Mouse (Mus musculus): ENCODE results near the gene Bnip1.

DNA sequence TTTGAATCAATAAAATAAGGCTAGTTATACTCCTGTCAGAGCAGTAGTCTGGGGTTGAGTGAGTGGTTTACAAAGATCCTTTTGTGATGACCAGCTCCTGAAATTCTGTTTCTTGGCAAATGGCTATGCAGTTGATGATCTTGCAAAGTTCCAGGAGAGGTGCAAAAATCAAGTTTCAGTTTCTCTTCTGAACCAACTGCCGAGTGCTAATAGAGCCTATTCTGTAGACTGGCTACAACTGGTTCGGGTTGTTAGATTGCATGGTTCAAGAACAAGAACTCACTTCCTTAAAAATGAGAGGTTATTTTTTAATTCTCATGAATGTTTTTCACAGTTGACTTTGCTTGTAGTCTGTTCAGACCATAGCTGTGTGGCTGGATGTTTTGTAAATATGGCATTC is 27.4 kb upstream of the Bnip1 start:
- TF ChIP-seq CTCF (conservative IDR thresholded peaks at IDR 0.05; ENCODE audit: low read length) (no peak), NANOG (IDR thresholded peaks at IDR 0.05; ENCODE audit: borderline replicate concordance, low read length) (no peak)

Measured in E14TG2a.4 (cell line).